Mouse (Mus musculus) hindbrain, postnatal 0 days (tissue): ENCODE measurements around the gene 1700015G11Rik. TPM values are rescaled to one million over a fixed set of nuclear protein-coding genes. Genes with fewer than 3 reads are reported as not detected.

Experiments
- ATAC-seq: fragments of 200-750 bp; cut with Nextera tagmentation; 2 replicates; pipeline ENCODE4 v1.8.0; 2017; ENCODE audit warnings: mild to moderate bottlenecking, moderate TSS enrichment, moderate library complexity
- DNase-seq: peaks from one replicate; pipeline ENCODE4 v3.0.0-alpha.2; 2015; ENCODE audit warnings: low spot score
- H3K27ac ChIP-seq: fragments of 300-500 bp; sonication (generic); 2 replicates; pipeline ENCODE4 v1.5.1; 2014; ENCODE audit warnings: mild to moderate bottlenecking
- H3K27me3 ChIP-seq: fragments of 300-500 bp; sonication (generic); 2 replicates; pipeline ENCODE4 v1.6.1; 2014; ENCODE audit warnings: low read length, mixed read lengths; ENCODE audit not compliant: insufficient read depth
- H3K36me3 ChIP-seq: fragments of 300-500 bp; sonication (generic); 2 replicates; pipeline ENCODE4 v1.6.1; 2014; ENCODE audit warnings: low read length, mixed read lengths; ENCODE audit not compliant: insufficient read depth
- H3K4me1 ChIP-seq: fragments of 300-500 bp; sonication (generic); 2 replicates; pipeline ENCODE4 v1.6.1; 2014; ENCODE audit warnings: antibody characterized with exemption, low read length, mixed read lengths; ENCODE audit not compliant: insufficient read depth
- H3K4me2 ChIP-seq: fragments of 300-500 bp; sonication (generic); 2 replicates; pipeline ENCODE4 v1.6.1; 2014; ENCODE audit warnings: low read depth, mild to moderate bottlenecking, low read length, moderate library complexity, mixed read lengths
- H3K4me3 ChIP-seq: fragments of 300-500 bp; sonication (generic); 2 replicates; pipeline ENCODE4 v1.5.1; 2014; ENCODE audit warnings: low read length
- H3K9ac ChIP-seq: fragments of 300-500 bp; sonication (generic); replicated peaks from 2 replicates; pipeline ENCODE4 v1.6.1; 2014; ENCODE audit warnings: mild to moderate bottlenecking, low read length, moderate library complexity, mixed read lengths
- H3K9me3 ChIP-seq: fragments of 300-500 bp; sonication (generic); 2 replicates; pipeline ENCODE4 v1.6.1; 2016; ENCODE audit warnings: low read length, mixed read lengths
- CTCF ChIP-seq: IDR thresholded peaks from 2 replicates; pipeline ENCODE4 v1.5.1; 2016; ENCODE audit warnings: antibody characterized with exemption, control low read depth, low read depth
- WGBS: fragments of 180-500 bp; shearing (Covaris S2); extraction: QIAGEN DNeasy Blood & Tissue Kit; methylation state at CpG from one replicate; pipeline ENCODE4 v1.1.7; 2014; 5-methylcytosine and 5-hydroxymethylcytosine counted together
- polyA plus RNA-seq: library from polyadenylated mRNA; unstranded; fragments of >200 nt; fragmentation: Nextera tagmentation; extraction: Ambion mirVana; gene quantifications from 2 replicates; pipeline ENCODE4 v1.2.1, GENCODE M21; 2015
- total RNA-seq: library from RNA; depleted of rRNA; stranded (reverse); fragments of >200 nt; gene quantifications from 2 replicates; pipeline ENCODE4 v1.2.3, GENCODE M21; 2014; rRNA removed

1700015G11Rik gene
- total and polyA plus RNA-seq, 2 experiments from 2014 or later: not detected

DNA sequence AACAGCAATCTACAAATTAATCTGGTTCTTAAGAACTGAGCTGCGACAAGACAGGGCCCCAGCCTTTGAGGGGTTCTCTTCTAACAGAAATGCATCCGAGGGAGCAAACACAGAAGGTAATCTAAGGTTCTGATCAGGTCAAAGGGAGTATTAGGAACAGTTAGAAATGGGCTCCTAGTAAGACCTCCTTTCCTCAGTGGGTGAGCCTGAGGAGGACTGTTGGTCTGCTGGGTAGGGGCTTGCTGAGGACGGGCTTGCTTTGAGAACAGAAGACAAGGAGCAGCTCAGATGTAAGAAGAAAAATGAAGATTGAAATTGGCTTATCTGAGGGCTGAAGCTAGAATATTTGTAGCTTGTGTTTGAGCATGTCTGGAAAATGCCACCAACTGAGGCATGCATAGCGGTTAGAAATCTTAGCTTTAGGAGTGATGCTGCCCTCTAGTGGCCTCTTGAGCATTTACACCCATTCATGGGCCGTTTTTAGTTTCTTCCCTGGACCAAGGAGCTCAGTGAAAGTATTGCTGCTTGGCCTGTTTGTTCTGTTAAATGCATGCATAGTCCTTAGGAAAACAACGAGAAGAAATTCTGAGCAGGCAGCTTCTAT, 43.2 kb downstream of the 1700015G11Rik start:
- peak; percentile 90 for TF ChIP-seq CTCF
- Histone ChIP-seq H3K9ac (no peak overlapping the region), H3K27ac (no peak overlapping the region), H3K9me3 (no peaks in the 10 kb centered on the region), H3K4me2 (no peak overlapping the region), H3K36me3 (no peaks in the 10 kb centered on the region), H3K4me3 (no peak overlapping the region), H3K27me3 (no peaks in the 10 kb centered on the region), H3K4me1 (no peaks in the 10 kb centered on the region)
- DNase-seq: peak; percentile 89
- WGBS: 31% methylated on average over 6 of the region's 6 CpGs
- ATAC-seq: peak; percentile 75

DNA sequence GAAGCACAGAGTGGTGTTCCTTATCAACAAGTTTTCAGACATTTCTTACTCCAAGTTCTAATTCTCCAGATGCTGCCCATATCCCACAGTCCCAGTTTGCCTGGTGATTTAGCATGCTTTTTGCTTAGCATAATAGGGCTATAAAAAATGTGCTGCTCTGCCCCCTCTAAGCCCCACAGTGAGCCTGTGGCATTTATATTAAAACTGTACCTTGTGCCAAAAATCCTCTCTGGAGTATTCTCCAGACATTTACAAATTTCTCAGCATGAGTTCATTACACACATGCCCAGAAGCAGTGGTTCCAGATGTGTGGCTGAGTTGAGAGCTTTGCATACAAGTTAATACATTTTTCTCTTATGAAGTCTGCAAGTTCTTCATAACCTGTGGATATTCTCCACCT, 46.1 kb downstream of the 1700015G11Rik start:
- H3K27ac ChIP-seq: no peak overlapping the region
- H3K9ac ChIP-seq: no peak overlapping the region
- H3K4me2 ChIP-seq: no peak overlapping the region
- DNase-seq: no peak
- TF ChIP-seq CTCF: no peak
- no peak for ATAC-seq
- H3K4me1 ChIP-seq: no peaks in the 10 kb centered on the region
- no peaks in the 10 kb centered on the region for H3K36me3 ChIP-seq
- no peaks in the 10 kb centered on the region for H3K9me3 ChIP-seq
- H3K4me3 ChIP-seq: no peak overlapping the region
- no peaks in the 10 kb centered on the region for H3K27me3 ChIP-seq

DNA sequence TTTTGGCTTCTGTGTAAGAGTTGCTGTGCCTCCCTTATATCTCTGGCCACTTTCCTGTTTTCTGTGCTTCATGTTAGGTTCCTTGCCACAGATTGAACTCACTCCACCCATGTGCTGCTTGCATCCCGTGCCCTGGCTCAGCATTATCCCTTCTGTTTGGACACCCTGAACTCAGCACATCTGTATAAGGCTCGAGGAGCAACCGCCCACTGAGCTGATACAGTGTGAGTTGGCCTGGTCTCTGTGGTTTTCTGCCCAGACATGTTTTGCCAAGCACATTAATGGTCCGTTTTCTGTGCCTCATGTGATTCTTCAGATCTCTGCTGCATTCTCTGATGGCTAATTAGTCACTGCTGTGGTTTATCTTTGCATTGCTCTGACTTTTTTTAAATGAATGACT, 47.9 kb downstream of the 1700015G11Rik start:
- Histone ChIP-seq H3K36me3 (no peaks in the 10 kb centered on the region), H3K9me3 (no peaks in the 10 kb centered on the region), H3K9ac (no peak overlapping the region), H3K27ac (no peak overlapping the region), H3K27me3 (no peaks in the 10 kb centered on the region), H3K4me2 (no peak overlapping the region), H3K4me1 (no peaks in the 10 kb centered on the region), H3K4me3 (no peak overlapping the region)
- DNase-seq: no peak
- no peak for ATAC-seq
- 80% methylated on average over 4 of the region's 4 CpGs for WGBS
- TF ChIP-seq CTCF: no peak

DNA sequence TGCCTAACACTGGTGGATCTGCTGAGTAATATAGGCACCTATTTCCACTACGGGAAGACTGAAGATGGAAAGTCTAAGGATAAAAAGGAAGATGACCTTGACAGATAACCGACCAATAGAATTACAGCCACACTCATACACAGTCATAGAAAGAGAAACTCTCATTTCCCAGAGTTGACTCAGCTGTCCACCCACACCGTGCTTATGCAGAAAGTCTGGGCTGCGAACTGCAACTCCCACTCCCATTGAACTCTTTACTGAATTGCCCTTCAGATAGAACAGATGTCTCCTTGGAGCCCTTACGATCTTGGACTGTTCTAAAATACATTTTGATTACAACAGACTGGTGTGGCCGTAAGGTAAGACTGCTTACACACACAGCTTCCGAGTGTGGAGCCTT, 50.8 kb downstream of the 1700015G11Rik start:
- no peak overlapping the region for H3K4me3 ChIP-seq
- WGBS: 91% methylated on average over 7 of the region's 7 CpGs
- H3K9me3 ChIP-seq: no peaks in the 10 kb centered on the region
- H3K27ac ChIP-seq: no peak overlapping the region
- no peak overlapping the region for H3K4me2 ChIP-seq
- no peak for TF ChIP-seq CTCF
- no peaks in the 10 kb centered on the region for H3K4me1 ChIP-seq
- H3K27me3 ChIP-seq: no peaks in the 10 kb centered on the region
- DNase-seq: no peak
- H3K36me3 ChIP-seq: no peaks in the 10 kb centered on the region
- no peak overlapping the region for H3K9ac ChIP-seq
- no peak for ATAC-seq

DNA sequence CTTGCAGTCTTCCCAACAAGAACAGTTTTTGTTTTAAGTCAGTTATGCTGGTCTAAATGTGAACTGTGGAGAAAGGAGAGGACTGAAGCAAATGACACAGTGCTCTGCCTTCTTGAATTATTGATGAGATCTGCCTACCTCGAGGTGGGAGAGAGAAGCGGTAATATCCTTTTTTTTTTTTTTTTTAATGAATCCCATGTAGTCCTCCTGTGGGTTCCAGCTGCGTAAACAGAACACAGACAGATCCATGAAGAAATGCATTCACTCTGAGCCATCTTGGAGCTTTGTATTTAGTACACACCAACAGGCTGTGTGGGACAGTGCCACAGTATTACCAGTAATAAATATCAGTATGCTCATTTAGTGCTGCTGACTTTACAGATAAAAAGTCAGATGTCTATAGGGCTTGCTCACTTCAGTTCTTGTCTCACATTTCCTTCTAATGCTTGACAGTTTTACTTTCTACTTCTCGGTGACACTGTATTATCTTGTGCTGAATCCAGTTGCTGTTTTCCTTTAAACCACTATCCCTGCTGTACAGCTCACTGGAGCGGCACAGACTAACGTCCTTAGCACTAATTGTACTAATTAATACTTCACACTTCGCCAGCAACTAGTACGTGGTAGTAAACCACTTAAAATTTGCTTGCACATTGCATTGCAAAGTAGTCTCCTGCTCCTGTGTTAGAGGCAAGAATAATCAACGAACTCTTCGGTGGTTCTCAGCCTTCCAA, 53.1 kb downstream of the 1700015G11Rik start:
- H3K27ac ChIP-seq: no peak overlapping the region
- WGBS: 50% methylated on average over 10 of the region's 10 CpGs
- ATAC-seq: peak; percentile 53; the same call in 1 of the 2 replicates

More for the DNA sequence above, 53.1 kb downstream of the 1700015G11Rik start:
- H3K36me3 ChIP-seq: no peaks in the 10 kb centered on the region
- no peaks in the 10 kb centered on the region for H3K4me1 ChIP-seq
- no peaks in the 10 kb centered on the region for H3K27me3 ChIP-seq
- H3K4me2 ChIP-seq: no peak overlapping the region
- no peaks in the 10 kb centered on the region for H3K9me3 ChIP-seq
- H3K4me3 ChIP-seq: no peak overlapping the region
- no peak for TF ChIP-seq CTCF
- no peak overlapping the region for H3K9ac ChIP-seq
- DNase-seq: no peak

Other genes with a start within 250 kb of the 1700015G11Rik start
- gene Gas2, start 153.7 kb downstream of the 1700015G11Rik start, total RNA-seq: 11.9 and 27.4 TPM in 2 replicates
- 13.4 and 13.9 TPM in 2 replicates for gene Gas2, start 153.7 kb downstream of the 1700015G11Rik start, polyA plus RNA-seq
- gene Fancf, start 153.5 kb downstream of the 1700015G11Rik start, total RNA-seq: 12.8 and 22.6 TPM in 2 replicates
- gene Fancf, start 153.5 kb downstream of the 1700015G11Rik start, polyA plus RNA-seq: 7.1 and 7.9 TPM in 2 replicates
- 11.4 and 15.0 TPM in 2 replicates for gene Svip, start 9.7 kb downstream of the 1700015G11Rik start, total RNA-seq
- gene Svip, start 9.7 kb downstream of the 1700015G11Rik start, polyA plus RNA-seq: 18.3 and 20.3 TPM in 2 replicates